Mouse (Mus musculus): ENCODE measurements around the gene Tbc1d10a.
"Not testable (repeated sequence)": the region's sequence is repeated elsewhere in the genome, so short reads cannot be mapped to it uniquely, and the experiment has no call there.

Gene Tbc1d10a

GRCm38 (mm10) chr11:4184251-4184952 is 2.2 kb upstream of the Tbc1d10a start:
- no peak for DNase-seq

GRCm38 (mm10) chr11:4185480-4185879 is 1.1 kb upstream of the Tbc1d10a start:
- DNase-seq: not testable (repeated sequence)

GRCm38 (mm10) chr11:4187318-4187700 is 720 bp downstream of the Tbc1d10a start:
- DNase-seq: no peak

GRCm38 (mm10) chr11:4189182-4189581 is 2.6 kb downstream of the Tbc1d10a start:
- DNase-seq: no peak

- no peak for DNase-seq
These were observed 4.1 kb downstream of the Tbc1d10a start for GRCm38 (mm10) chr11:4190677-4191076.

GRCm38 (mm10) chr11:4192757-4193156 is 6.2 kb downstream of the Tbc1d10a start:
- no peak for DNase-seq

GRCm38 (mm10) chr11:4193420-4193819 is 6.8 kb downstream of the Tbc1d10a start:
- DNase-seq: no peak

GRCm38 (mm10) chr11:4195597-4196031 is 9.0 kb downstream of the Tbc1d10a start:
- peak; percentile 30 to 48 for DNase-seq

- no peak for DNase-seq
These were observed 10.0 kb downstream of the Tbc1d10a start for GRCm38 (mm10) chr11:4196636-4197035.

GRCm38 (mm10) chr11:4197691-4198090 is 11.1 kb downstream of the Tbc1d10a start:
- no peak for DNase-seq

GRCm38 (mm10) chr11:4201981-4202700 is 15.6 kb downstream of the Tbc1d10a start:
- DNase-seq: no peak

GRCm38 (mm10) chr11:4202995-4203704 is 16.6 kb downstream of the Tbc1d10a start:
- no peak for DNase-seq

GRCm38 (mm10) chr11:4203705-4204074 is 17.1 kb downstream of the Tbc1d10a start:
- DNase-seq: peak in 1 of 2 experiments; percentile 33

GRCm38 (mm10) chr11:4205097-4205655 is 18.6 kb downstream of the Tbc1d10a start:
- DNase-seq: no peak

GRCm38 (mm10) chr11:4205951-4206350 is 19.4 kb downstream of the Tbc1d10a start:
- DNase-seq: no peak

GRCm38 (mm10) chr11:4206563-4206962 is 20.0 kb downstream of the Tbc1d10a start:
- no peak for DNase-seq

GRCm38 (mm10) chr11:4207655-4208054 is 21.1 kb downstream of the Tbc1d10a start:
- no peak for DNase-seq

- no peak for DNase-seq
These were observed 23.0 kb downstream of the Tbc1d10a start for GRCm38 (mm10) chr11:4209556-4209955.

GRCm38 (mm10) chr11:4210786-4211185 is 24.2 kb downstream of the Tbc1d10a start:
- DNase-seq: no peak

GRCm38 (mm10) chr11:4213107-4213506 is 26.5 kb downstream of the Tbc1d10a start:
- no peak for DNase-seq

GRCm38 (mm10) chr11:4214572-4214971 is 28.0 kb downstream of the Tbc1d10a start:
- DNase-seq: no peak

GRCm38 (mm10) chr11:4215061-4215460 is 28.5 kb downstream of the Tbc1d10a start:
- DNase-seq: no peak

- no peak for DNase-seq
These were observed 29.8 kb downstream of the Tbc1d10a start for GRCm38 (mm10) chr11:4216248-4217000.

All from spleen, adult 18-20 months (tissue).